Mouse (Mus musculus) cortical plate, adult 2 months (tissue): ENCODE data around the gene Trex2. TPM values are rescaled to one million over a fixed set of nuclear protein-coding genes. Genes with fewer than 3 reads are reported as not detected.
"Not testable (repeated sequence)": the region's sequence is repeated elsewhere in the genome, so short reads cannot be mapped to it uniquely, and the experiment has no call there.

ENCODE experiments used
- H3K27ac ChIP-seq: fragments of 200-500 bp; 2 replicates; pipeline ENCODE4 v1.5.1; 2012; ENCODE audit warnings: low read length, control low read depth, inconsistent platforms; ENCODE audit not compliant: insufficient read depth
- H3K4me1 ChIP-seq: fragments of 200-500 bp; 2 replicates; pipeline ENCODE4 v1.6.1; 2011; ENCODE audit warnings: low read length; ENCODE audit not compliant: control insufficient read depth, insufficient read depth
- H3K4me3 ChIP-seq: fragments of 200-500 bp; 2 replicates; pipeline ENCODE4 v1.5.1; 2011; ENCODE audit warnings: mild to moderate bottlenecking, low read length, control low read depth; ENCODE audit not compliant: insufficient read depth
- CTCF ChIP-seq: fragments of 200-500 bp; IDR thresholded peaks from 2 replicates; pipeline ENCODE4 v1.5.1; 2011; ENCODE audit warnings: mild to moderate bottlenecking, control low read depth, low read length; ENCODE audit not compliant: insufficient read depth; ENCODE audit errors: extremely low read depth
- POLR2A ChIP-seq: fragments of 200-500 bp; IDR thresholded peaks from 2 replicates; pipeline ENCODE4 v1.6.1; 2011; ENCODE audit warnings: mild to moderate bottlenecking, low read length, control low read depth; ENCODE audit not compliant: insufficient read depth; ENCODE audit errors: extremely low read depth
- polyA plus RNA-seq: library from polyadenylated mRNA; depleted of rRNA; stranded (reverse); fragments of >200 nt; gene quantifications from 2 replicates; pipeline ENCODE4 v1.2.3, GENCODE M21; 2012

Gene Trex2
- polyA plus RNA-seq, 1 experiment = not detected

DNA sequence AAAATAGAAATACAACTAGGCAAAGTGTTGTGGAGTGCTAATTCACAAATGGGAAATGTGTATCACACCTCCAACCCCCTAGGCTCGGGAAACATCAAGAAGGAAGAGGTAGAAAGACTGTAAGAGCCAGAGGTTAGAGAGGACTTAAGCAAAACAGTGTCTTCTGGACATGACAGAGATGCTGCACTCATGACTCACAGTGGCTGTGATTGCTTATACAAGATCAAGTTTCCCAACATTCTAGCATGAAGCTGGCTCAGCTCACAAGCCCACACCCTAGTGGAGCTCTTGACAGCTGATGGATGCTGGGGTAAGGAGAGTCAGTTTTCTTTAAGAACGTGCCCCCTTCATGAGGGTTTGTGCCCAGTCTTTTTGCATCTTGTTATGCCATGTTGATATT, 6.3 kb upstream of the Trex2 start:
- TF ChIP-seq CTCF (no peak), POLR2A (no peak)
- Histone ChIP-seq H3K27ac (no peak overlapping the region), H3K4me3 (no peak overlapping the region), H3K4me1 (no peaks in the 10 kb centered on the region)

DNA sequence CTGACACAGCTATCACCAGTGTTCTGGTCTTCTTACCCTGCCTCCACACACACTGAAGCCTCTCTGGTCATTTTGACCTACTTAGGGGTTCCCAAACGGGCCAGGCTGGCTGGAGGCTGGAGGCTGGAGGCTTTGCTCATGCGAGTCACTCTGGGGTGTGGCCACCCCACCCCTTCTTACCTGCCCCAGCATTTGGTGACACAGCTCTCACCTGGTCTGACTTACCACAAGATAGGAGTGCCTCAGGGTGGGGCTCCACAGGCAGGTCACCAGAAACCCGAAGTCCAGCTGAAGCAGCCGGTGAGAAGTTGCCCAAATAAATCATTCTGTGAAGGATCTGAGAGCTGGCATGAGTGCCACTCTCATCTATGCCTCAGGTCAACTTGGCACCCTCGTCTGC, 2.3 kb downstream of the Trex2 start:
- H3K4me3 ChIP-seq = no peak overlapping the region
- no peak for TF ChIP-seq POLR2A
- TF ChIP-seq CTCF = no peak
- H3K4me1 ChIP-seq = no peaks in the 10 kb centered on the region
- no peak overlapping the region for H3K27ac ChIP-seq

DNA sequence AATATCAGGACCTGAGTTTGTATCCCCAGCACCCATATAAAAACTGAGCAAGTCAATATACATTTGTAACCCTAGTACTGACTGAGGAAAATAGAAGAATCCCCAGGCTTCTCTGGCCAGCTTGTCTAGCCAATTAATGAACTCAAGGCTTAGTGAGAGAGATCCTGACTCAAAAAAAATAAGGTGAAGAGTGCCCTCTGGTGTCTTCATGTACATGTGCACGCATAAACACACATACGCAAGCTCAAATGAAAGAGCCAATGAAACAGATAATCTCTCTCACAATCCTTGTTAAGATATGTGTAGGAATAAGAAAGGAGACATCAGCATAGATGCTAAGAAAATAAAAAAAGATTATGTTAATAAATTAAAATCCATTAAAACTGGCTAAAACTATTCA, 5.1 kb downstream of the Trex2 start:
- Histone ChIP-seq H3K4me3 (no peak overlapping the region), H3K27ac (no peak overlapping the region), H3K4me1 (no peaks in the 10 kb centered on the region)
- TF ChIP-seq POLR2A (no peak), CTCF (no peak)

DNA sequence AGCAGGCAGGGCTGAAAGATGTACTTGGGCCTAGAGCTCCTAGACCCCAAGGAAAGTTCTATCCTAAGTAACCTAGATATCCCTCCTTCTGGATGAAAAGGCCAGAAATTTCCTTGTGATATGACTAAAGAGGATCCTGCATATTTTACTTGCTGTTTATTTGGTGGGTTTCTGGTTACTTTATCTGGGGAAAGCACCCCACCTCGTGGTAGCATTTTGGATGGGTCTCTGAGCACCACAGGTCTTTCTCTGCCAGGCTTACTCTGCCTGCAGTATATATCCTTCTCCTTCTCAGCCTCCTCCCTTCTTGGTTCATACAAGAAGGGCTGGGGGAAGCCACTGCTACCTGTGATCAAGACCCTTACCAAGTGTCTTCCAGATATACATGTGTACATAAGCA, 22.4 kb downstream of the Trex2 start:
- Histone ChIP-seq H3K4me3 (no peak overlapping the region), H3K27ac (no peak overlapping the region), H3K4me1 (no peaks in the 10 kb centered on the region)
- TF ChIP-seq POLR2A (no peak), CTCF (0 out of 2 replicates have a peak, but pooled peaks have one; percentile 6)

- Histone ChIP-seq H3K4me3 (peak within 1 kb of the TSS; percentile 46), H3K27ac (no peak within 1 kb of the TSS), H3K4me1 (no peaks in the 10 kb centered on the region)
- TF ChIP-seq POLR2A (no peak), CTCF (no peak)
These were observed 24.1 kb downstream of the Trex2 start, which contains the start of gene Zfp92 for GRCm38 (mm10) chrX:73410880-73411517. Zfp92 (plus strand) TSS chrX:73411096.

- TF ChIP-seq CTCF (no peak), POLR2A (no peak)
- Histone ChIP-seq H3K4me1 (no peaks in the 10 kb centered on the region), H3K27ac (no peak overlapping the region), H3K4me3 (no peak overlapping the region)
These were observed 33.5 kb downstream of the Trex2 start for GRCm38 (mm10) chrX:73401616-73402015.

DNA sequence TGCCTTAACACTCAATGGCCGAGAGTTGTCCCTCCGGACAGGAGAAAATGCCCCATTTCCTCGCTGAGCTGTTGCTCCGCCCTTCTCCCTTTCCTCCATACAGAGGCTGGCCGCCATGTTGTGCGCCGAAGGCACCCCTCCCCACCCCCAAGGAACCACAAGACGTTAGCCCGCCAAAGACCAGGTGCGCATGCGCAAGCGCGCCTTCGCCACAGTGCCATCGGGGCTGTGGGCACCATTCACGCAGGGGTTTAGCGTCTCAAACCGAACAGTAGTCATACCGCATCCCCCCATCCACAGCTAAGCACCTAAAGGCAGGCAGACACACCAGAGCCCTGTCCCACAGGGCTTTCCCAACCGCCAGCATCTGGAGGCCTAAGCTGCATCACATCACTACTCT, 34.2 kb downstream of the Trex2 start:
- TF ChIP-seq POLR2A = no peak
- TF ChIP-seq CTCF = no peak
- no peak overlapping the region for H3K27ac ChIP-seq
- H3K4me3 ChIP-seq = no peak overlapping the region
- H3K4me1 ChIP-seq = no peaks in the 10 kb centered on the region

- H3K4me1 ChIP-seq, H3K4me3 ChIP-seq, H3K27ac ChIP-seq: not testable (repeated sequence)
These were observed 36.5 kb downstream of the Trex2 start, which contains the start of gene Gm18336 for GRCm38 (mm10) chrX:73398636-73399035. Gm18336 (minus strand) TSS chrX:73398736.

DNA sequence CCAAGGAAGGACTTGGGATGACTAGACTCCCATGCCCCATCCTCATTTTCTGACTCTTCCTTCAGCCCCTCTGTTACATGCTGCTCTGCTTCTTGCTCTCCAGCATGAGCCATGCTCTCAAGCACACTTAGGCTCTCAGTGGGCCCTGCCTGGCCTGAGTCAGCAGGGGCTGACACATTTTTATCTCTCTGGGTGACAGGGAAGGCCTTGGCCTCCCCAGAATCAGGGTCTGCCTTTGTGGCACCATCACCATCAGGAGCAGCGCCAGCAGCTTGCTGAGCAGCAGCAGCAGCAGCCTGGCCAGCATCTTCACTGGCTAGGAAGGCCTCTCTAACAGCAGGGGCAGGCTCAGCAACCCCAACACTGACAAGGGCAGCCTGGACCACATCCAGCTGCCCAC, 38.7 kb downstream of the Trex2 start:
- H3K4me3 ChIP-seq = no peak overlapping the region
- H3K4me1 ChIP-seq = no peaks in the 10 kb centered on the region
- TF ChIP-seq POLR2A (no peak), CTCF (no peak)
- H3K27ac ChIP-seq = no peak overlapping the region

DNA sequence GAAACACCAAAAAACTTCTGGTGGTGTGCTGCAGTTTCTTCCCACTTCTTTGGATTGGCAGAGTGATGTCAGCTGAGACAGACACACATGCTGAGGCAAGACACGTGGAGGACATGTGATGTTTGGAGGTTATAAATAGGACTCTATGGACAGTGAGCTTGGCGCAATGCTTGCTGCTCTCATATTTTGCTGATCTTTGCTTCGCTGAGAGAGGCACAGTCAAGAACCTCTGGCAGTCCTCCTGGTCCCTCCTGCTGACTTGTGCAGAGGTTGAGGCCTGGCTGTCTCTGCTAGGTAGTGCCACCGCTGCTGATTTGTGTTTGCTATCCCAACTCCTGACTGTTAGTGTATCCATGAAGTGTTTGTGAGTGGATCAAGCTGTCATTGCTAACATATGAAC, 43.7 kb downstream of the Trex2 start:
- H3K27ac ChIP-seq = no peak overlapping the region
- TF ChIP-seq CTCF (no peak), POLR2A (no peak)
- no peak overlapping the region for H3K4me3 ChIP-seq
- no peaks in the 10 kb centered on the region for H3K4me1 ChIP-seq

DNA sequence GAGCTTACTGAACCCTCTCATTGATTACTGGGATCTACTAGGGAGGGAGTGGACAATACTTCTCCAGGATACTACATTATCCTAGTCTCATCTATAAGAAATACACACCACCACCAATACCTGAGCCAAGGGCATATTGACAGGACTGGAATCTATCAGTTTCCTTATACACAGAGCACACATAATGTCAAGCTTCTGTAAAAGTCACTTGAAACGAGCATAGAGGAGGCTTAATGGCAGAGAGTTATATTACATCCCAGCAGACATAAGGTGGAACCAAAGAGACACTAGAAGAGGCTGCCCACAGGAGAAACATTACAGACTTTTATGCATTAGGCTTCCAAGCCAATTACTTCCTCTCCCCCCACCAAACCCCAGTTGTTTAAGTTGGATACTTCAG, 50.2 kb downstream of the Trex2 start:
- no peak for TF ChIP-seq CTCF
- Histone ChIP-seq H3K4me1 (peaks cover 2% of the 10 kb centered on the region; the same call in 1 of the 2 replicates), H3K27ac (no peak overlapping the region), H3K4me3 (no peak overlapping the region)
